23 mouse cellular contexts compared by ENCODE assay signal in the genomic region with DNA sequence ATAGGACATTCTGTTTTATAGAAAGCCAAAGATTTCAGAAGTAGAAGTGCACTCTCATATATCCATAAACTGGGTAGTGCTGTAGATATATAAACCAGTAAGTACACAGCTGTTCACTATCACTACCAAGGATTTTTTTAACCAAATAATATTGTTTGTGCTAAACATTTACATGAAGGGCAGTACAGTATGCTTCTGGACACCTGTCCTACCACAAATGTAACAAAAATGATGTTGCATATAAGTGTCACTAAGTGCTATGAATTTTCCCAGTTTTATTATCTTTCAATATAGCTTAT. TPM values are rescaled to one million over a fixed set of nuclear protein-coding genes. Genes with fewer than 3 reads are reported as not detected.
DNase-seq lines count a peak whose midpoint lies in the region; ATAC-seq lines count a peak whose summit lies in the region.
"Had no signal": no experiment of that assay in that cellular context is flagged by ENCODE, and none has a peak within 500 bp of the region (broad histone marks: within the 10 kb centered on the region; RNA-seq: fewer than 3 reads in every experiment).

No protein-coding gene starts in this region.

- no peak overlapping the region for H3K27ac ChIP-seq in neural tube, embryonic 12.5 days
- H3K27ac ChIP-seq in hindbrain, embryonic 14.5 days = peak overlapping the region; percentile 90
- H3K27ac ChIP-seq in midbrain, embryonic 14.5 days (replicated peaks; ENCODE audit: low read depth, low read length) = peak overlapping the region; percentile 90
- H3K27ac ChIP-seq: kidney, postnatal 0 days; liver, embryonic 15.5 days had no signal

- no peaks in the 10 kb centered on the region for H3K36me3 ChIP-seq in neural tube, embryonic 12.5 days
- no peaks in the 10 kb centered on the region for H3K36me3 ChIP-seq in hindbrain, embryonic 14.5 days (replicated peaks; ENCODE audit: control insufficient read depth, insufficient read depth)
- no peaks in the 10 kb centered on the region for H3K36me3 ChIP-seq in midbrain, embryonic 14.5 days (ENCODE audit: control insufficient read depth, insufficient read depth, low read length)
- H3K36me3 ChIP-seq: heart, embryonic 12.5 days; liver, embryonic 15.5 days had no signal

- DNase-seq in neural tube, embryonic 10.5 days (ENCODE audit: extremely low spot score, low spot score) = no peak
- DNase-seq in hindbrain, embryonic 14.5 days (ENCODE audit: low spot score) = no peak
- DNase-seq in midbrain, embryonic 14.5 days = peak; percentile 41
- DNase-seq in gastrocnemius, postnatal 25 days = no peak
- DNase-seq in left cerebral cortex, adult 8-10 months (ENCODE audit: low spot score in 2 of 2) = no peak
- no peak for DNase-seq in layer of hippocampus, adult 9-11 months
- DNase-seq: adrenal gland, postnatal 14 days; cerebellum, adult 18-20 months; cerebellum, postnatal 36 days; heart, postnatal 36 days; kidney, adult 11 months; right cerebral cortex, postnatal 14 days had no signal

- ATAC-seq in neural tube, embryonic 12.5 days (ENCODE audit: low FRiP score, low read depth) = peak; percentile 36; the same call in 1 of the 2 replicates
- ATAC-seq in hindbrain, embryonic 14.5 days (ENCODE audit: low FRiP score) = peak; percentile 18; the same call in 1 of the 2 replicates
- ATAC-seq in midbrain, embryonic 14.5 days (ENCODE audit: low FRiP score, low TSS enrichment) = 0 out of 2 replicates have a peak, but pooled peaks have one; percentile 26
- ATAC-seq in cerebellum, adult (ENCODE audit: insufficient number of reproducible peaks, low FRiP score, low TSS enrichment) = no peak
- ATAC-seq: lung, postnatal 0 days had no signal

- no peak overlapping the region for H3K9ac ChIP-seq in neural tube, embryonic 12.5 days
- no peak overlapping the region; the same call in 1 of the 2 replicates for H3K9ac ChIP-seq in hindbrain, embryonic 14.5 days
- no peak overlapping the region; the same call in 1 of the 2 replicates for H3K9ac ChIP-seq in midbrain, embryonic 14.5 days (replicated peaks; ENCODE audit: low read length)
- H3K9ac ChIP-seq: heart, embryonic 12.5 days; liver, embryonic 15.5 days had no signal

- no peak overlapping the region for H3K4me2 ChIP-seq in neural tube, embryonic 12.5 days (replicated peaks)
- no peak overlapping the region for H3K4me2 ChIP-seq in hindbrain, embryonic 14.5 days (replicated peaks)
- peak overlapping the region; percentile 35 for H3K4me2 ChIP-seq in midbrain, embryonic 14.5 days (ENCODE audit: low read length)
- H3K4me2 ChIP-seq: heart, embryonic 12.5 days; liver, embryonic 15.5 days had no signal

- no peak overlapping the region for H3K4me3 ChIP-seq in neural tube, embryonic 12.5 days
- H3K4me3 ChIP-seq in hindbrain, embryonic 14.5 days (replicated peaks; ENCODE audit: low read length) = no peak overlapping the region
- no peak overlapping the region for H3K4me3 ChIP-seq in midbrain, embryonic 14.5 days (replicated peaks; ENCODE audit: low read depth, low read length)
- H3K4me3 ChIP-seq: heart, embryonic 12.5 days; liver, embryonic 15.5 days had no signal

- H3K9me3 ChIP-seq in neural tube, embryonic 12.5 days = no peaks in the 10 kb centered on the region
- no peaks in the 10 kb centered on the region for H3K9me3 ChIP-seq in hindbrain, embryonic 14.5 days (ENCODE audit: control insufficient read depth, low read length)
- H3K9me3 ChIP-seq in midbrain, embryonic 14.5 days (ENCODE audit: control insufficient read depth, low read length) = no peaks in the 10 kb centered on the region
- H3K9me3 ChIP-seq: heart, embryonic 12.5 days; liver, embryonic 15.5 days had no signal

- no peaks in the 10 kb centered on the region for H3K27me3 ChIP-seq in neural tube, embryonic 12.5 days (replicated peaks)
- no peaks in the 10 kb centered on the region for H3K27me3 ChIP-seq in hindbrain, embryonic 14.5 days (ENCODE audit: control insufficient read depth, insufficient read depth, low read length)
- H3K27me3 ChIP-seq in midbrain, embryonic 14.5 days (ENCODE audit: control insufficient read depth, insufficient read depth, low read length) = no peaks in the 10 kb centered on the region
- H3K27me3 ChIP-seq: heart, embryonic 12.5 days; liver, embryonic 15.5 days had no signal

- H3K4me1 ChIP-seq in neural tube, embryonic 12.5 days = no peaks in the 10 kb centered on the region
- peaks cover 7% of the 10 kb centered on the region; the same call in 1 of the 2 replicates for H3K4me1 ChIP-seq in hindbrain, embryonic 14.5 days (replicated peaks; ENCODE audit: control insufficient read depth, insufficient read depth, low read length)
- peaks cover 10% of the 10 kb centered on the region; the same call in 1 of the 2 replicates for H3K4me1 ChIP-seq in midbrain, embryonic 14.5 days (ENCODE audit: control insufficient read depth, insufficient read depth, low read length)
- H3K4me1 ChIP-seq: heart, embryonic 12.5 days; liver, embryonic 15.5 days had no signal

RNA-seq across cellular contexts. Expression of a gene that starts 4.4 kb away (rescaled TPM):
- polyA plus RNA-seq in neural tube, embryonic 12.5 days (2016; fragmentation: Nextera tagmentation; extraction: Ambion mirVana) = not detected in 2 replicates
- not detected in 2 replicates for polyA plus RNA-seq in hindbrain, embryonic 14.5 days (2014; fragmentation: Nextera tagmentation; extraction: Ambion mirVana)
- not detected in 2 replicates for polyA plus RNA-seq in midbrain, embryonic 14.5 days (2014; fragmentation: Nextera tagmentation; extraction: Ambion mirVana)
- not detected for total RNA-seq in gastrocnemius, postnatal 25 days (2021)
- total RNA-seq in left cerebral cortex, adult 8-10 months (2022) = not detected
- total RNA-seq: adrenal gland, postnatal 14 days; heart, postnatal 36 days; layer of hippocampus, adult 8-10 months; left cerebral cortex, postnatal 14 days; megakaryocyte progenitor cell, adult 5-6 weeks had no signal
- polyA plus RNA-seq: gonadal fat pad, adult 2 months; heart, embryonic 12.5 days; kidney, postnatal 0 days; limb, embryonic 14.5 days; liver, embryonic 15.5 days; lung, postnatal 0 days had no signal

RNA-seq across cellular contexts. Expression of a gene that starts 17.1 kb away (rescaled TPM):
- not detected in 2 replicates for polyA plus RNA-seq in neural tube, embryonic 12.5 days (2016; fragmentation: Nextera tagmentation; extraction: Ambion mirVana)
- not detected in 2 replicates for polyA plus RNA-seq in hindbrain, embryonic 14.5 days (2014; fragmentation: Nextera tagmentation; extraction: Ambion mirVana)
- not detected in 2 replicates for polyA plus RNA-seq in midbrain, embryonic 14.5 days (2014; fragmentation: Nextera tagmentation; extraction: Ambion mirVana)
- total RNA-seq in gastrocnemius, postnatal 25 days (2021) = not detected
- not detected for total RNA-seq in left cerebral cortex, adult 8-10 months (2022)
- total RNA-seq: adrenal gland, postnatal 14 days; heart, postnatal 36 days; layer of hippocampus, adult 8-10 months; left cerebral cortex, postnatal 14 days; megakaryocyte progenitor cell, adult 5-6 weeks had no signal
- polyA plus RNA-seq: gonadal fat pad, adult 2 months; heart, embryonic 12.5 days; kidney, postnatal 0 days; limb, embryonic 14.5 days; liver, embryonic 15.5 days; lung, postnatal 0 days had no signal

RNA-seq across cellular contexts. Expression of a gene that starts 42.7 kb away (rescaled TPM):
- polyA plus RNA-seq in neural tube, embryonic 12.5 days (2016; fragmentation: Nextera tagmentation; extraction: Ambion mirVana) = not detected in 2 replicates
- not detected in 2 replicates for polyA plus RNA-seq in hindbrain, embryonic 14.5 days (2014; fragmentation: Nextera tagmentation; extraction: Ambion mirVana)
- not detected in 2 replicates for polyA plus RNA-seq in midbrain, embryonic 14.5 days (2014; fragmentation: Nextera tagmentation; extraction: Ambion mirVana)
- total RNA-seq in gastrocnemius, postnatal 25 days (2021) = not detected
- not detected for total RNA-seq in left cerebral cortex, adult 8-10 months (2022)
- total RNA-seq: adrenal gland, postnatal 14 days; heart, postnatal 36 days; left cerebral cortex, postnatal 14 days; megakaryocyte progenitor cell, adult 5-6 weeks had no signal
- polyA plus RNA-seq: gonadal fat pad, adult 2 months; heart, embryonic 12.5 days; kidney, postnatal 0 days; liver, embryonic 15.5 days; lung, postnatal 0 days had no signal

RNA-seq across cellular contexts. Expression of a gene that starts 45.9 kb away (rescaled TPM):
- polyA plus RNA-seq in neural tube, embryonic 12.5 days (2016; fragmentation: Nextera tagmentation; extraction: Ambion mirVana) = 26.1 and 26.5 TPM in 2 replicates
- polyA plus RNA-seq in hindbrain, embryonic 14.5 days (2014; fragmentation: Nextera tagmentation; extraction: Ambion mirVana) = 164 and 235 TPM in 2 replicates
- polyA plus RNA-seq in midbrain, embryonic 14.5 days (2014; fragmentation: Nextera tagmentation; extraction: Ambion mirVana) = 127 and 131 TPM in 2 replicates
- 1 to 10 TPM in 1 of 2 experiments, under 1 TPM in 1; 0.82 to 3.2 TPM for total RNA-seq in gastrocnemius, postnatal 25 days (2021)
- total RNA-seq in left cerebral cortex, adult 8-10 months (2022) = 1 to 10 TPM; 2.6 to 9.4 (median 6.5) TPM
- total RNA-seq: megakaryocyte progenitor cell, adult 5-6 weeks had no signal

RNA-seq across cellular contexts. Expression of a gene that starts 52.2 kb away (rescaled TPM):
- not detected in 2 replicates for polyA plus RNA-seq in neural tube, embryonic 12.5 days (2016; fragmentation: Nextera tagmentation; extraction: Ambion mirVana)
- not detected in 2 replicates for polyA plus RNA-seq in hindbrain, embryonic 14.5 days (2014; fragmentation: Nextera tagmentation; extraction: Ambion mirVana)
- polyA plus RNA-seq in midbrain, embryonic 14.5 days (2014; fragmentation: Nextera tagmentation; extraction: Ambion mirVana) = not detected in 2 replicates
- not detected for total RNA-seq in gastrocnemius, postnatal 25 days (2021)
- not detected for total RNA-seq in left cerebral cortex, adult 8-10 months (2022)
- total RNA-seq: adrenal gland, postnatal 14 days; heart, postnatal 36 days; layer of hippocampus, adult 8-10 months; left cerebral cortex, postnatal 14 days; megakaryocyte progenitor cell, adult 5-6 weeks had no signal
- polyA plus RNA-seq: gonadal fat pad, adult 2 months; heart, embryonic 12.5 days; kidney, postnatal 0 days; limb, embryonic 14.5 days; liver, embryonic 15.5 days; lung, postnatal 0 days had no signal
